10 mouse cellular contexts compared by ENCODE assay signal in the genomic region with DNA sequence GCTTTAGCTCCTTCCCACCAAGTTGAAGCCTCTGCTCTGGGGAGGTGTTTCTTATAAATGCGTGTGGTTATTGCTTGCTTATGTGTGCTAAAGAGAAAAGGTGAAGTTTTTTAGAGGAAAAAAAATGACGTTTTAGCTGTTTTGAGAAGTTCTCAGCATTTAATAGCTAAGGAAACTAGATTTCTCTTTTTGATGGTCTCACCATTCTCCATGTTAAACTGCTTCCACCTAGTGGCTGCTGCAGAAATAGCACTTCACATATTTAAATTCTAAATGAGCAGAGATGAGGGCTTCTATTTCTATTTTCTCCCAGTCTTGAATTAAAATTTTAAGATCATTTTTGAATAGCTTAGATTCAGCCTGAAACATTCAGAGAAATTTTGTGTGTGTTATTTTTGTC. TPM values are rescaled to one million over a fixed set of nuclear protein-coding genes. Genes with fewer than 3 reads are reported as not detected.
DNase-seq lines count a peak whose midpoint lies in the region; ATAC-seq and TF ChIP-seq lines count a peak whose summit lies in the region.
"Had no signal": no experiment of that assay in that cellular context is flagged by ENCODE, and none has a peak within 500 bp of the region (broad histone marks: within the 10 kb centered on the region; RNA-seq: fewer than 3 reads in every experiment).

No protein-coding gene starts in this region.

- H3K4me1 ChIP-seq in embryonic facial prominence, embryonic 11.5 days (ENCODE audit: control insufficient read depth, insufficient read depth, low read length): no peaks in the 10 kb centered on the region
- no peaks in the 10 kb centered on the region for H3K4me1 ChIP-seq in embryonic facial prominence, embryonic 10.5 days
- H3K4me1 ChIP-seq in liver, embryonic 12.5 days: no peaks in the 10 kb centered on the region
- H3K4me1 ChIP-seq in liver, postnatal 0 days (ENCODE audit: insufficient read depth): no peaks in the 10 kb centered on the region

- H3K4me2 ChIP-seq in embryonic facial prominence, embryonic 11.5 days (ENCODE audit: low read depth, low read length): no peak overlapping the region
- H3K4me2 ChIP-seq in liver, embryonic 12.5 days: no peak overlapping the region
- no peak overlapping the region for H3K4me2 ChIP-seq in liver, postnatal 0 days (ENCODE audit: low read depth, low read length)

- no peak overlapping the region for H3K27ac ChIP-seq in embryonic facial prominence, embryonic 11.5 days (replicated peaks; ENCODE audit: low read depth, low read length)
- no peak overlapping the region for H3K27ac ChIP-seq in embryonic facial prominence, embryonic 10.5 days (replicated peaks)
- H3K27ac ChIP-seq in liver, embryonic 12.5 days: no peak overlapping the region
- no peak overlapping the region for H3K27ac ChIP-seq in liver, postnatal 0 days (ENCODE audit: low read depth)

- WGBS in embryonic facial prominence, embryonic 11.5 days: 36% methylated on average over 2 of the region's 2 CpGs
- 49% methylated on average over 2 of the region's 2 CpGs for WGBS in embryonic facial prominence, embryonic 10.5 days
- 31% methylated on average over 2 of the region's 2 CpGs for WGBS in liver, embryonic 12.5 days (ENCODE audit: insufficient replicate concordance)
- 33% methylated on average over 2 of the region's 2 CpGs for WGBS in liver, postnatal 0 days (ENCODE audit: insufficient replicate concordance)

- no peak for TF ChIP-seq EP300 in liver, postnatal 0 days (IDR thresholded peaks at IDR 0.05; ENCODE audit: low read depth)

- no peak for ATAC-seq in embryonic facial prominence, embryonic 11.5 days (replicated peaks; ENCODE audit: insufficient number of reproducible peaks, low FRiP score, low TSS enrichment, low read depth)
- no peak for ATAC-seq in liver, embryonic 12.5 days
- ATAC-seq in liver, postnatal 0 days: no peak

- no peaks in the 10 kb centered on the region for H3K9me3 ChIP-seq in embryonic facial prominence, embryonic 11.5 days (replicated peaks; ENCODE audit: control insufficient read depth, low read length)
- H3K9me3 ChIP-seq in embryonic facial prominence, embryonic 10.5 days: no peaks in the 10 kb centered on the region
- H3K9me3 ChIP-seq in liver, embryonic 12.5 days (replicated peaks): no peaks in the 10 kb centered on the region
- no peaks in the 10 kb centered on the region for H3K9me3 ChIP-seq in liver, postnatal 0 days (ENCODE audit: low read length)

- no peak overlapping the region for H3K4me3 ChIP-seq in embryonic facial prominence, embryonic 11.5 days (ENCODE audit: low read depth, low read length)
- H3K4me3 ChIP-seq in embryonic facial prominence, embryonic 10.5 days: no peak overlapping the region
- no peak overlapping the region for H3K4me3 ChIP-seq in liver, embryonic 12.5 days
- no peak overlapping the region for H3K4me3 ChIP-seq in liver, postnatal 0 days (ENCODE audit: low read depth, low read length)

- TF ChIP-seq CTCF in liver, postnatal 0 days (IDR thresholded peaks at IDR 0.05; ENCODE audit: low read depth): peak; percentile 78

- H3K9ac ChIP-seq in embryonic facial prominence, embryonic 11.5 days (replicated peaks; ENCODE audit: low read length): no peak overlapping the region
- H3K9ac ChIP-seq in liver, embryonic 12.5 days: no peak overlapping the region
- H3K9ac ChIP-seq in liver, postnatal 0 days (replicated peaks): no peak overlapping the region

- no peaks in the 10 kb centered on the region for H3K27me3 ChIP-seq in embryonic facial prominence, embryonic 11.5 days (ENCODE audit: control insufficient read depth, insufficient read depth, low read length)
- no peaks in the 10 kb centered on the region for H3K27me3 ChIP-seq in embryonic facial prominence, embryonic 10.5 days (replicated peaks; ENCODE audit: low read depth, poor library complexity, severe bottlenecking)
- H3K27me3 ChIP-seq in liver, embryonic 12.5 days (replicated peaks): no peaks in the 10 kb centered on the region
- no peaks in the 10 kb centered on the region for H3K27me3 ChIP-seq in liver, postnatal 0 days (ENCODE audit: insufficient read depth, low read length)

- DNase-seq in embryonic facial prominence, embryonic 11.5 days (ENCODE audit: low spot score): peak; percentile 69
- DNase-seq in embryonic facial prominence, embryonic 10.5 days (ENCODE audit: low spot score): no peak
- DNase-seq in liver: peak; percentile 35
- DNase-seq in c-Kit-positive CD71-positive TER-119-negative erythroid progenitor cells, embryonic 14.5 days (ENCODE audit: low read depth): peak; percentile 35
- DNase-seq in liver, postnatal 0 days: no peak
- no peak for DNase-seq in spleen, postnatal 14 days (ENCODE audit: low spot score in 2 of 2)
- DNase-seq in layer of hippocampus, postnatal 36 days: no peak

- peaks cover 7% of the 10 kb centered on the region for H3K36me3 ChIP-seq in embryonic facial prominence, embryonic 11.5 days (replicated peaks; ENCODE audit: control insufficient read depth, insufficient read depth, low read depth, low read length)
- H3K36me3 ChIP-seq in embryonic facial prominence, embryonic 10.5 days (replicated peaks): peaks cover 91% of the 10 kb centered on the region
- H3K36me3 ChIP-seq in liver, embryonic 12.5 days: peaks cover 95% of the 10 kb centered on the region
- peaks cover 69% of the 10 kb centered on the region for H3K36me3 ChIP-seq in liver, postnatal 0 days (replicated peaks; ENCODE audit: insufficient read depth, low read length)

RNA-seq across cellular contexts. Expression of a gene that starts 41.2 kb away (rescaled TPM):
- polyA plus RNA-seq in embryonic facial prominence, embryonic 11.5 days (2014; fragmentation: Nextera tagmentation; extraction: Ambion mirVana): 154 and 158 TPM in 2 replicates
- polyA plus RNA-seq in embryonic facial prominence, embryonic 10.5 days (2016; fragmentation: Nextera tagmentation; extraction: Ambion mirVana): 153 TPM in 2 replicates
- 131 and 136 TPM in 2 replicates for polyA plus RNA-seq in liver, embryonic 12.5 days (2016; fragmentation: Nextera tagmentation; extraction: Ambion mirVana)
- 47.4 and 55.4 TPM in 2 replicates for polyA plus RNA-seq in liver, postnatal 0 days (2015; fragmentation: Nextera tagmentation; extraction: Ambion mirVana)
- total RNA-seq in layer of hippocampus, postnatal 36 days (2021): 10 to 100 TPM; 69.1 to 70.7 TPM

RNA-seq across cellular contexts. Expression of a gene that starts 50.6 kb away (rescaled TPM):
- polyA plus RNA-seq in embryonic facial prominence, embryonic 11.5 days (2014; fragmentation: Nextera tagmentation; extraction: Ambion mirVana): 0.95 and 1.6 TPM in 2 replicates
- polyA plus RNA-seq in embryonic facial prominence, embryonic 10.5 days (2016; fragmentation: Nextera tagmentation; extraction: Ambion mirVana): 1.0 and 1.2 TPM in 2 replicates
- polyA plus RNA-seq in liver, embryonic 12.5 days (2016; fragmentation: Nextera tagmentation; extraction: Ambion mirVana): 17.6 and 18.5 TPM in 2 replicates
- 8.0 and 9.1 TPM in 2 replicates for polyA plus RNA-seq in liver, postnatal 0 days (2015; fragmentation: Nextera tagmentation; extraction: Ambion mirVana)
- 1 to 10 TPM; 8.7 to 9.7 TPM for total RNA-seq in layer of hippocampus, postnatal 36 days (2021)
- total RNA-seq: heart, adult 18-20 months had no signal
- polyA plus RNA-seq: testis, adult 2 months had no signal

Comparison
In these comparisons a context has a peak if more than half of its experiments do, and no peak if none do; other contexts are left out.
1. DNase-seq: peak in embryonic facial prominence, embryonic 11.5 days (single experiment), liver (single experiment) and c-Kit-positive CD71-positive TER-119-negative erythroid progenitor cells, embryonic 14.5 days (single experiment); none in embryonic facial prominence, embryonic 10.5 days (single experiment), liver, postnatal 0 days (single experiment), spleen, postnatal 14 days (0 of 2) and layer of hippocampus, postnatal 36 days (0 of 2).